Mouse (Mus musculus) embryonic facial prominence, embryonic 12.5 days (tissue): ENCODE measurements around the gene Tmprss13. TPM values are rescaled to one million over a fixed set of nuclear protein-coding genes. Genes with fewer than 3 reads are reported as not detected.

Experiments used
- ATAC-seq: fragments of 200-750 bp; cut with Nextera tagmentation; 2 replicates; pipeline ENCODE4 v1.8.0; 2017; ENCODE audit not compliant: insufficient number of reproducible peaks, insufficient read depth, low FRiP score, low TSS enrichment
- H3K27ac ChIP-seq: fragments of 300-500 bp; sonication (generic); 2 replicates; pipeline ENCODE4 v1.5.1; 2016; ENCODE audit warnings: mild to moderate bottlenecking
- H3K27me3 ChIP-seq: fragments of 300-500 bp; sonication (generic); 2 replicates; pipeline ENCODE4 v1.6.1; 2016; ENCODE audit warnings: mild to moderate bottlenecking, moderate library complexity
- H3K36me3 ChIP-seq: fragments of 300-500 bp; sonication (generic); 2 replicates; pipeline ENCODE4 v1.6.1; 2016; ENCODE audit warnings: mild to moderate bottlenecking
- H3K4me1 ChIP-seq: fragments of 300-500 bp; sonication (generic); 2 replicates; pipeline ENCODE4 v1.6.1; 2016
- H3K4me2 ChIP-seq: fragments of 300-500 bp; sonication (generic); replicated peaks from 2 replicates; pipeline ENCODE4 v1.6.1; 2016; ENCODE audit warnings: mild to moderate bottlenecking, moderate library complexity
- H3K4me3 ChIP-seq: fragments of 300-500 bp; sonication (generic); 2 replicates; pipeline ENCODE4 v1.5.1; 2016; ENCODE audit warnings: mild to moderate bottlenecking
- H3K9ac ChIP-seq: fragments of 300-500 bp; sonication (generic); 2 replicates; pipeline ENCODE4 v1.6.1; 2016; ENCODE audit warnings: mild to moderate bottlenecking, moderate library complexity
- H3K9me3 ChIP-seq: fragments of 300-500 bp; sonication (generic); 2 replicates; pipeline ENCODE4 v1.6.1; 2016; ENCODE audit warnings: mild to moderate bottlenecking, moderate library complexity
- WGBS: fragments of 180-500 bp; shearing (Covaris S2); methylation state at CpG from one replicate; pipeline ENCODE4 v1.1.7; 2016; 5-methylcytosine and 5-hydroxymethylcytosine counted together
- polyA plus RNA-seq: library from polyadenylated mRNA; unstranded; fragments of >200 nt; fragmentation: Nextera tagmentation; extraction: Ambion mirVana; gene quantifications from 2 replicates; pipeline ENCODE4 v1.2.1, GENCODE M21; 2016

The Tmprss13 gene
- polyA plus RNA-seq, 1 experiment from 2014 or later, result 0.81 TPM

GRCm38 (mm10) chr9:45386698-45387097 is 67.8 kb downstream of the Tmprss13 start:
- Histone ChIP-seq H3K4me2 (no peak overlapping the region), H3K9ac (no peak overlapping the region), H3K27me3 (no peaks in the 10 kb centered on the region), H3K27ac (no peak overlapping the region), H3K9me3 (no peaks in the 10 kb centered on the region), H3K4me3 (no peak overlapping the region), H3K36me3 (no peaks in the 10 kb centered on the region), H3K4me1 (no peaks in the 10 kb centered on the region)
- ATAC-seq, result no peak
- WGBS, result 81% methylated on average over 5 of the region's 5 CpGs

DNA sequence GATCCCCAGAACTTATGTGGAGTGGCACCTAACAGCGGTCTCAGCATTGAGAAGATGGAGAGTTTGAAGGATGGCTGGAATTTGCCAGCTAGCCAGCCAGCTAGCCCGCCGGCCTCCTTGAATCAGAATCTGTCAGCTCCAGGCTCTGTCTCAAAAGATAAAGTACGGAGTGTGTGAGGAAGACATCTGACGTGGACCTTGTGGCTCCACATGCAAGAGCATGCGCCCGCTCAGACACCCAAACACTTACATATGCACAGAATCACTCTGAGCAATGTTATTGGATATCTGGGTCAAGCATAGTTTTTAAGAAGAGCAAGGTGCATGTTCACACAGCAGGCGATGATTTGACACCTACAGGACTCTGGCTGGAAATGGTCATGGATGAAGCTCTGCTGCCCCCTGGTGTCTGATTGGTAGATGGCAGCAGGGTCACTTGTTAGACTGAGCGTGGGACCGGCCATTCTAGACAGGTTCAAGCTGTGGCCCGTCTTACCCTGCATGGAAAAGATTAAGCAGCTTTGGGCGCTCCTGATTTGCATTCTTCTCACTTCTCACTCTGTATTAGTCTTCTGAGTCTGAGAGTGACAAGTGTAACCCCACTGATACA is 69.6 kb downstream of the Tmprss13 start:
- 44% methylated on average over 12 of the region's 12 CpGs for WGBS
- no peak overlapping the region for H3K4me2 ChIP-seq
- peaks cover 11% of the 10 kb centered on the region for H3K36me3 ChIP-seq
- no peaks in the 10 kb centered on the region for H3K9me3 ChIP-seq
- H3K9ac ChIP-seq, result no peak overlapping the region
- 0 out of 2 replicates have a peak, but pooled peaks have one; percentile 39 for ATAC-seq
- no peaks in the 10 kb centered on the region for H3K27me3 ChIP-seq
- no peaks in the 10 kb centered on the region for H3K4me1 ChIP-seq
- H3K27ac ChIP-seq, result no peak overlapping the region
- H3K4me3 ChIP-seq, result no peak overlapping the region

- no peak overlapping the region for H3K4me2 ChIP-seq
- no peak overlapping the region for H3K9ac ChIP-seq
- no peaks in the 10 kb centered on the region for H3K9me3 ChIP-seq
- no peaks in the 10 kb centered on the region for H3K27me3 ChIP-seq
- no peaks in the 10 kb centered on the region for H3K4me1 ChIP-seq
- peaks cover 16% of the 10 kb centered on the region for H3K36me3 ChIP-seq
- 80% methylated on average over 8 of the region's 8 CpGs for WGBS
- no peak overlapping the region for H3K4me3 ChIP-seq
- ATAC-seq, result no peak
- no peak overlapping the region for H3K27ac ChIP-seq
Measured at GRCm38 (mm10) chr9:45389596-45389995, 70.7 kb downstream of the Tmprss13 start.

DNA sequence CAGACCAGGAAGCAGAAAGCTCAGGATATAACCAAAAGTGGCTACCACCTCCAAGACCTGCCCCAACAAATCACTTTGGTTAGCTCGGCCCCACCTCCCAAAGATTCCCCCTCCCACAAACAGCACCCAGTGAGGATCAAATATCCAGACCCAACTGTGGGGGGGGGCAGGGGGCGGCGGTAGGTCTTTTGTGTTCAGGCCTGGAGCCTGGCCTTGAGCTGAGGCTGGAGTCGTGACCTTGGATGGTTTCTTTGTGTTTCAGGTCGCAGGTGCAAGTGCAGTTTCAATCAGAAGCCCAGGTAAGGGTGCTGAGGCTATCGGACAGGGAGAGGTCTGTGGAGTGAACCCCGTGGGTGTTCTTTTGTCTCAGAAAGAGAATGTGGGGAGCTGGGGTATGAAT is 72.4 kb downstream of the Tmprss13 start:
- 70% methylated on average over 7 of the region's 7 CpGs for WGBS
- Histone ChIP-seq H3K27ac (no peak overlapping the region), H3K27me3 (no peaks in the 10 kb centered on the region), H3K4me3 (no peak overlapping the region), H3K4me1 (no peaks in the 10 kb centered on the region), H3K9me3 (no peaks in the 10 kb centered on the region), H3K36me3 (peaks cover 27% of the 10 kb centered on the region), H3K4me2 (no peak overlapping the region), H3K9ac (no peak overlapping the region)
- ATAC-seq, result no peak

DNA sequence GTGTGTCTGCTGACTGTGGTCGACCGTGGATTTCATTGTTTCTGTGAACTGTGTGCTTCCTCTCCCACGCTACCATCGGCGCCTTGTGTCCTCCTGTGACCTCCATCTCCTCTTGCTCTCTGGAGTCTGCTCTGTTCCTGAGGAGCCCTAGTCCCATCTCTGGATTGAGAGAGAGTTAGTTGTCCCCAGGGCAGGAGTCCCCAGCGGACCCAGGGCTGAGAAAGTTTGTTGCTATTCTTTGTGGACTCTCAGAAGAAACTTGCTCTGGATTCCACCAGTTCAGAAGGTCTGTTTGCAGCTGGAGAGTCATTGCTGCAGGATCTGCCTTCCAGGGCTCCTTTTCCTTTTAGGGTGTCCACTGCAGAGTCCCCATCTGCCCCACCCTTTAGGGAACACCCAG is 76.3 kb downstream of the Tmprss13 start:
- Histone ChIP-seq H3K4me1 (no peaks in the 10 kb centered on the region), H3K4me2 (no peak overlapping the region), H3K9ac (no peak overlapping the region), H3K9me3 (no peaks in the 10 kb centered on the region), H3K4me3 (no peak overlapping the region), H3K36me3 (peaks cover 27% of the 10 kb centered on the region), H3K27me3 (no peaks in the 10 kb centered on the region), H3K27ac (no peak overlapping the region)
- ATAC-seq, result no peak
- 83% methylated on average over 6 of the region's 6 CpGs for WGBS

DNA sequence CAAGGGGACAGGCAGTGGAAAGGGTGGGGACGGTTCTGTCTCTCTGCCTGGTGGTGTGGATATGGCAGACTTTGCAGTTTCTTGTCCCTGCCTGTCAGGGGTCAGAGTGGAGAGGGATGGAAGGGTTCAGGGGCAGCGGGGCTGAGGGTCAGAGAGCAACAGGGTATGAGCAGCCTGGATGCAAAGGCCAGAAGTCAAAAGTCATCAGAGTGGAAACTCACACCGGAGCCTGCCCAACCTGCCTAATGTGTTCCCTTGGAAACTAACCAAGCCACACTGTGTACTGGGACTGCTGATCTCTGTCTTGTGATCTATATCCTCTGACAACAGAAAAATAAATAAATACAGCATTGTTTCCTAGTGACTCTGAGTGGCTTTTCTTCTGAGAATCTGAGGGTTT is 76.9 kb downstream of the Tmprss13 start:
- H3K4me3 ChIP-seq, result no peak overlapping the region
- H3K36me3 ChIP-seq, result peaks cover 27% of the 10 kb centered on the region

More for the DNA sequence above, 76.9 kb downstream of the Tmprss13 start:
- no peak for ATAC-seq
- H3K27me3 ChIP-seq, result no peaks in the 10 kb centered on the region
- H3K27ac ChIP-seq, result no peak overlapping the region
- WGBS, result 48% methylated on average over 3 of the region's 3 CpGs
- H3K4me1 ChIP-seq, result no peaks in the 10 kb centered on the region
- H3K9me3 ChIP-seq, result no peaks in the 10 kb centered on the region
- H3K4me2 ChIP-seq, result no peak overlapping the region
- no peak overlapping the region for H3K9ac ChIP-seq

Other genes starting within 250 kb of the Tmprss13 start
- gene Jaml, start 239.9 kb upstream of the Tmprss13 start, polyA plus RNA-seq, result 0.23 and 0.38 TPM in 2 replicates
- gene Scn2b, start 201.3 kb upstream of the Tmprss13 start, polyA plus RNA-seq, result 5.4 and 5.7 TPM in 2 replicates
- 0.35 and 0.41 TPM in 2 replicates for gene Scn4b, start 180.7 kb upstream of the Tmprss13 start, polyA plus RNA-seq
- gene BC049352, start 137.1 kb upstream of the Tmprss13 start, polyA plus RNA-seq, result 0.36 and 0.38 TPM in 2 replicates
- gene Tmprss4, start 115.0 kb upstream of the Tmprss13 start, polyA plus RNA-seq, result 0.22 and 0.56 TPM in 2 replicates
- gene Il10ra, start 50.0 kb upstream of the Tmprss13 start, polyA plus RNA-seq, result 0.45 and 0.60 TPM in 2 replicates
- 117 and 121 TPM in 2 replicates for gene Fxyd6, start 51.1 kb downstream of the Tmprss13 start, polyA plus RNA-seq
- 2.9 and 3.8 TPM in 2 replicates for gene Fxyd2, start 80.6 kb downstream of the Tmprss13 start, polyA plus RNA-seq
- gene Dscaml1, start 107.5 kb downstream of the Tmprss13 start, polyA plus RNA-seq, result 0.87 and 1.2 TPM in 2 replicates